Mouse (Mus musculus): ENCODE measurements around the gene Hnmt.
"Not testable (repeated sequence)": the region's sequence is repeated elsewhere in the genome, so short reads cannot be mapped to it uniquely, and the experiment has no call there.

Hnmt gene

DNA sequence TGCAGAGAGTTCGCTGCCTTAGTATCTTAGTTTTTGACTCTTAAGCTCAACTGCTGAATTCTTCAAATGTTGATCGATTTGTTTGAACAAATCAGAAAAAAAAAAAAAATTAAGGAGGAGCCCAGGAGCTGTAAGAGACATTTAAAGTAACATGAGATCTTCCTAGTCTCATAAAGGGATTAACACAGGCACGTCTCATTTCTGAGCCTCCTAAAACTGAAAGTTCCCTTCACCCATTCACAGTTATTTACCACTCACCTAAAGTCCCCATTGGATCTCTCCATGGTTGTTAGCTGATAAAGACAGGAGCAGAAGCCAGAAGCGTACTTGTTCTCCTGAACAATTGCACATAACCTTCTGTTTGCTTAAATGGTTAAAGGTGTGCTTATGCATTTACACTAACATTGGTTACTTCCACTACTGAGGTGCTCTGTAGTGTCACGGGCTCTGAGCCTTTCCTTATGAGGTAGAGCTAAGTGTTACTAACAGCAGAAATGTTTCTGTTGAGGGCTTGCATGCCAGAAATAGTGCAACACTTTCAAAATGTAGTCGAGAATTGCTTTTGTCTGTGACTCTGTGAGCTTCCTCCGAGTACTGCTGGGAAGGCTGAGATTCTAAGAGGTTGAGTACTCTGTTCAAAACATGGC is at the start of gene Hnmt:
TSS of gene Hnmt (minus strand) at position 51 of the 647 bp plus-strand sequence.
- DNase-seq (ENCODE audit: low read depth): no peak

DNA sequence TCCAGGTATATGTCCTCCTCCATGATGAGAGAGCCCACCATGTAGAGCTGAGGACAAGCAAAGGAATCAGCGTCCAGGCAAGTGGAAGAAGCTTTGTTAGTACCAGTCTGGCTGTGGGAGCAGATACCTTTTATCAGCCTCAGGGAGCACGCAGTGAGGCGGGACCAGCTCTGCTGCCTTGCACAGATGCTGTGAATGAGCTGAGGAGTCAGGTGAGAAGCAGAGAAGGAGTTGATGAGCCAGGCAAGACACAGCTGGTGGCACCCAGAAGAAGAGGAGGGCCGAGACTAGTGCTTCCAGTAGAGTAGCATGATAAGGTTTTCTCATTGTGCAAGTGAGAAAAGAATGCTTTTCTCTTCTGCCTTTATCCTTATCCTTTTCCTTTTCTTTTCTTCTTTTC is 47.3 kb upstream of the Hnmt start, which contains the start of gene Tbpl2:
TSS of gene Tbpl2 (minus strand) at position 101 of the 400 bp plus-strand sequence.
- no peak for DNase-seq (ENCODE audit: low read depth)

DNA sequence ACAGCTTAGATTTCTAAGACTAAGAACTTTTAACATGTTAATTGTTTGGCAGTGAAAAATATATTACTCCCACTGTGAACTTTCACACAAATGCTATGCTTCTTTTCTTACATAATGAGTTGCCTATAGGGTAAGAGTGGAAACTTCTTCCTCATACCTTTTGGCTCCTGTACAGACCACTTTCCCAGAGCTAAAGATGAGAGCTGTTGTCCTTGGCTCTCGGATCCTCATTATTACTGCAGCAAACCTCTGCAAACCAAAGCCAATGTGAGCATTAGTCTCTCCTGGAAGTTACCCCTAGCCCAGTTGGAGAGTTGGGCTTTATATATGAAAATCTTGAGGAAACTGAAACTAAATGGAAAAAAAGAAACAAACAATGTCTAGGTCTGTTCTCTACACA is 41.7 kb upstream of the Hnmt start:
- DNase-seq (ENCODE audit: low read depth): no peak

DNA sequence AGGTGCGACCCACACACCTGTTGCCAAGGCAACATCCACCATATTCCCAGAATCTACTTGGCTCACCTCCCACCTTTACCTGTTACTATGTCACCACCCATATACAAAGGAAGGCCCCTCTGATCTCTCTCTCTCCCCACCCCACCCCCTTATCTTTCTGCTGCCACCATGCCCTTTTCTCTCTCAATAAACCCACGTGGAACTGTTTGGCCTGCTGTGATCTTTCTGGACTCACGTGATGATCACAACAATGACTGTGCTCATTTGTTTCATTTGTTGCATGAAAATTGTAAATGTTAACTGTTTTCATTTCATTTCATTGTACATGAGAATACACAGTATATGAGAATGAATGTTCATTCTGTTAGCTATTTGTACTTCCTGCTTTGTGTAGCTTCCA is 1.3 kb upstream of the Hnmt start:
- no peak for DNase-seq (ENCODE audit: low read depth)

DNA sequence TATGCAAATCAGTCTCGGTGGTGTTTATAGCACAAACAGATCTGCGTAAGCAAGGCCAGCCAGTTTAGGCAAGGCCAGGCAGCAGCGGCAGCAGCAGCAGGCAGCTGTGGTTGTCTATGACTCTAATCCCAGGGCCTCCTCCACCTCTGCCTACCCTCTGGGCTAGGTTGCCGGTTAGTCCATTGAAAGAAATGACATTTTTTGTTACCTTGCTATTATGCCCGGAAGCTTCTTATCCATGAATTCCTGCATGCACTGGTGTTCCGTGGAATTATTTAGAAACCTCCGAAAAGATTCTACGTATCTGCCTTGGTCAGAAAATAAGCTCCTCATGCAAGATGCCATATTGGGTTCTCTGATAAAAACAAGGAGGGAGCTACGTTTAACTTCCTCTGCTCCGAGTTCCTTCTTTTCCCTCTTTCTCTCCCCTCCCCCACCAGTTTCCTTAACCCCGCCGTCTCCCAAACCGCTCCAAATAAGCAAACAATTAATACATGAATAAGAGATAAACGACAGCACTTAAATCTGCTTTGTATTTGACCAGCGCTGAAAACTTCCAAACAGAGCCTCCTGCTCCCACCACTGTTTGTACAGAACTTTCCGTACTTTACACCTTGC is 605 bp downstream of the Hnmt start:
- DNase-seq (ENCODE audit: low read depth): no peak

DNA sequence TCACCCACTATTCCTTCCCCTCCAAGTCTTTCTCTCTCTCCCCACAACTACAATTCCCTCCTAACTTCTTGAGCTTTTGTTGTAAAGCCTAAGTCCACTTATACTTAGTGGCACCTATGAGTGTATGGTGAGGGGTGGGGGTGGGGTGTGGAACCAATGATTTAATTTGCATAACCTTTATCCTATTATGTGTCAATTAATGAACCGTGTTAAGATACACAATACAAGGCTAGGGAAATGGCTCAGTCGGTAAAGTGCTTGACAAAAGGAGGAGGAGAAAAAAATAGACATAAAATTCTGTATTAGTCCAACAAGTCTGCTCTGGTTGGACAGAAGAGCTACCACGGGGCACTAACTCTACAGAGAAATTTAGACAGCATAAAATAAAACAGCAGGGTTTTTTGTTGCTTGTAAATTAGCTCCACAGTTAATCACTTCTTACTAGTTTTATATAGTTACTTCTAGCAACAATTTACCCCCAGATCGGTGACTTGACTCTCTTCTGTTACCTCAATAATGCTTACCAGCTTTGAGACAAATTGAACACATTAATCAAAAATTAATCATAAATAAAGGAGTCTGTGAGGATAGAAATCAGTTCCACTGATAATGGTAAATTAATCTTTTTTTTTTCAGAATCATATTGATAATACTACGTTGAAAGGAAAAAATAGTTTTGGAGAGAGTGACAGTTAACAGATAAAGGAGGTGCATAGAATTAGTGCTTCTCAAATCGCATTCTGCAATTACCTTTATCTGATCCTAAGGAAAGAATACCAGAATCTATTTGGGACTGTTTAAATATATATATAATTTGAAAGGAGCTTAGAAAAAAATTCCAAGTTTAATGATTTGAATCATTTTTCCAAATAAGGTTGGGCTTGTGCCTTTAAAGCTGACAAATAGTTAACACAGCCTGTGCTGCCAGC is 1.4 kb downstream of the Hnmt start:
- no peak for DNase-seq (ENCODE audit: low read depth)

DNA sequence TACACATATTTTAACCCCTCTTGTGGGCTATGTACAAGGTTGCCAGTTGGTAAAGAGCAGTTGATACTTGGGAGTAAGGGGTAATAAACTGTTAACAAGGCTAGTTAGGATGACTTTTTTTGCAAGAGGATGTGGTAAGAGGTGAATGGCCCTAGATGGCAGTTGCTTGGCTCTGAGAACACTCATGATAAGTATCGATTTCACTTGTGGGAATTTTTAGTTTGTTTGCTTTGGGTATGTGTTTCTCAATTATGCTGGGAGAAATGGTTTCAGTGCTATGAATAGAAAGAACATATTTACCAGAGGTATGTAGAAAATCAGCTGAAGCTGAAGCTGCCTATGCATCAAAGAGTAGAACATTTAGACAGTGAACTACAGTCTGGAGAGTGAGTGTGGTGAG is 6.3 kb downstream of the Hnmt start:
- no peak for DNase-seq (ENCODE audit: low read depth)

DNA sequence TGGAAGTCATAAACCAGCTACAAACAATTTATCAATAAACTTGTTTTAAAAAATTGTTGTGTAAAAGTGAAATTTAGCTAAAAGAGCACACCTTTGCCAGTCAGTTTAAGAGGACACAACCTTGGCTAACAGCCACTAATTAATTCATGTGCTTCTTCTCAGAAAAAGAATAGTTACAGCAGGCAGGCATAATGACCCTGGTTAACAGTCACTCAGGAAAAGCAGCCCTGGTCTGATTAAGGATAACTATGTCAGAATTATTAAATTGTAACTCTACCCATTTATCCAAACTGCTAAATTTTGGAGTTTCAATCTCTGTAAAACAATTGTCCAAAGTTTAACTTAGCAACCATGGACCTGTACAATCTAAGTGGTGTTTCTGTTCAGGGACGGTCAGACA is 8.7 kb downstream of the Hnmt start:
- DNase-seq (ENCODE audit: low read depth): no peak

DNA sequence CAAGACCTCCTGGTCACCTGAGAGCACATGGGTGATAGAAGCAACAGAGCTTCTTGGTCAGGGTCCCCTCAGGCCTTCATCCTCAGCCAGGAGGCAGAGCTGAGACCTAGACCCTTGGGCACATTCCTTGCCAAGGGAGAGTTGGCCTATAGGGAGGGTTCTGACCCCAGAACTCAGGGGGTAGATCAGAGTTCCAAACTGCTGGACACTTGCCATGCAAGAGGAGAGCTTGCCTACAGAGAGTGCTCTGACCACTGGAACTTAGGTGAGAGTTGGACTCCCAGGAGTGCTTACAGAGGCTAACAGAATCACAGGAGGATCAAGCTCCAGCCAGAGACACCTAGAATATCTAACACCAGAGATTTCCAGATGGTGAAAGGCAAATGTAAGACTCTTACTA is 29.8 kb downstream of the Hnmt start:
- not testable (repeated sequence) for DNase-seq (ENCODE audit: low read depth)

DNA sequence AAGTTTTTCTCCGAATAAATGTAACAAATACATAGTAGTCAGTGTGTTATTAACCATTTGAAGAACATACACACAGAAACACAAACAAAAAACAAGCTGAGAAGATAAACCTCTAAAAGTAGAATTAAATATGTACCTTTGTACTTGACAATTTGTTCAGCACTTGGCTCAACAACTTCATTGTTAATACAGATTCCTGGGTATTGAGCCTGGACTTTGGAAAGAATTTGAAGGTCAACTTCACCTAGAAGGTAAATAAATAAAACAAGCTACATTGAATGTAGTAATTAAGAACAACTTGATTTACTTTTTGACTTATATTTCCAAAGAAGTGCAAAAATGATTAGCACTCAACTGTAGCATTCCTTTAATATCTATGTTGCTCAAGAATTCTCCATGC is 30.2 kb downstream of the Hnmt start:
- no peak for DNase-seq (ENCODE audit: low read depth)

DNA sequence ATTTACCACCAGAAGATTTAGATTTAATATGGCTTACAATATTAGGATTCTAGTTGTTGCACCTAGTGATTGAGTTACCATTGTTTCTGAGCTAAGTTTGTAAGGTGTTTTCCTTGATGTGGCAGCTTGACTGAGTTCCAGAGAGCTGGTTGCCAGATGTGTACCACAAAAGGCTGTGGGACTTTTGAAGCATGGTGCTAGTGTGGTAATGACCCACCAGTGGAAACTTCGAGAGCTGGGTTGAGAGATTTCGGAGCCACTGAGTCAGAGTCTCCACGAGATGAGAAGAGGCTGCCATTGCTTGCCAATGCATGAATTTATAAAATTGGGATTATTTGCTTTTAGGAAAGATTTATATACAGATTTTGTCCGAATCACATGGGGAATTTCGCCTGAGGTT is 34.2 kb downstream of the Hnmt start:
- DNase-seq (ENCODE audit: low read depth): no peak

DNA sequence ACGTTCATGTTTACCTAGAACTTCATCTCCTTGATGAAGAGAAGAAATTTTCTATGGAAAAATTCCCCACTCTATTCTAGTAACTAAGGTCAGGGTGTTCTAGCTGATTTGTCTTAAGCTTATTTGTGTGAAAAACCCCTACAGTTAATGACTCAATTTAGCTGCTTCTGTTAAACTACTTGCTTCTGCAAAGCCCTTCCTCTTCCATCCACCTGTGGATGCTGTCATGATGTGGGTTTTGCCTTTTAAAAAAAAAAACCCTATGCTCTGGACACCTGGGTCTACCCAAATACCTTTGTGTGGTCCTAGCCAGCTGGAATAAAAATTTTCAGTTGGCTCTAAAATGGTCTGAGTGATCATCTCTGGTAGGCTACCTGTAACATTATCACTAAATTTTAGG is 49.9 kb downstream of the Hnmt start:
- no peak for DNase-seq (ENCODE audit: low read depth)

DNA sequence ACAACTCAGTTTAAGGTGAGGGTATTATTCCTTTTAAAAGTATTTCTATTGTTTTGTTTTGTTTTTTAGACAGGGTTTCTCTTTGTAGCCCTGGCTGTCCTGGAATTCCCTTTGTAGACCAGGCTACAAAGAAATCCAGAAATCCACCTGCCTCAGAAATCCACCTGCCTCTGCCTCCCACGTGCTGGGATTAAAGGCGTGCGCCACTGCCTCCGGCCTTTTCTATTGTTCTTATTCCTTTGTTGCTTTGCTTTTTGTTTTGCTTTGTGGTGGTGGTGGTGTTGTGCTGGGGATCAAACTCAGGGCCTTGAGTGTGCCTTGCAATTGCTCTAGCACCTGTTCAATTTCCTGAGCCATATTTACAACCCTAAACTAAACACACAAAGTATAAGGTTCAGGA is 50.4 kb downstream of the Hnmt start:
- DNase-seq (ENCODE audit: low read depth): no peak

DNA sequence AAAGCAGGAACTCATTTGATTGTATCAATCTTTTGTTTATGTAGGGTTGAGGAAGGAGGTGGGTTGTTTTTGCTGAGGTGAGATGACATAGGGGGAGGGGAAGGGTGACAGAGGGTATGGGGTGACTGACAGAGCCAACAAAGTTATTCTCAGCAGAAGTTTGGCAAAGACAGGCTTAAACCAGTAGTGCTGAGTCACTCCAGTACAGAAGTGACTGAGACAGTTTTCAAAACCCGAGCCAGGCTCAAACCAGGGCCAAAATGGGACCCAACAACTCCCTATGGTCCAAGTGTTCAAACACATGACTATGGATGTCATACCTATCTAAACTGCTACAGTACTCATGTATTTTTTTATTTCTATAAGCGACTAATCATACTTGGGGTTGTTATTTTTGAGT is 52.4 kb downstream of the Hnmt start:
- DNase-seq (ENCODE audit: low read depth): no peak

DNA sequence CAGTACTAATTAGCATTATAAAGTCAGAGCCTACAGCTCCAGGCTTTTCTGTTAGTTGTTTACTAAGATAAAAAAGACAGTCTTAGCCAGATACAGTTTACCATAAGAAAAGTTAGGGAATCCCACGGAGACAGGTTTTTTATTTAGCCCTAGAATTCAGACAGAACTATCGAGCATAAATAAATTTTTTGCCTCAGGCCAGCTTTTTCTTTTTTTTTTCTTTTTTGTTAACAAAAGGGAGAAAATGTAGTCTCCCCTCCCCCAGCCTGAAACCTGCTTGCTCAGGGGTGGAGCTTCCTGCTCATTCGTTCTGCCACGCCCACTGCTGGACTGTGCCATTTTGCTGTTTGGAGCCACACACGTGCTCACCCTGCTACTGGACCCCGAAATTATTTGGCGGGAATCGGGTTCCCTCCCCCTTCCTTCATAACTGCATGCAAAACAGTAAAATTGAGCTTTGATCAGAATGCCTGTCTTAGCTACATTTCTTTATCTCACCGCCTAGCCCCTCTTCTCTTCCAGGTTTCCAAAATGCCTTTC is 59.1 kb downstream of the Hnmt start:
- DNase-seq (ENCODE audit: low read depth): not testable (repeated sequence)

DNA sequence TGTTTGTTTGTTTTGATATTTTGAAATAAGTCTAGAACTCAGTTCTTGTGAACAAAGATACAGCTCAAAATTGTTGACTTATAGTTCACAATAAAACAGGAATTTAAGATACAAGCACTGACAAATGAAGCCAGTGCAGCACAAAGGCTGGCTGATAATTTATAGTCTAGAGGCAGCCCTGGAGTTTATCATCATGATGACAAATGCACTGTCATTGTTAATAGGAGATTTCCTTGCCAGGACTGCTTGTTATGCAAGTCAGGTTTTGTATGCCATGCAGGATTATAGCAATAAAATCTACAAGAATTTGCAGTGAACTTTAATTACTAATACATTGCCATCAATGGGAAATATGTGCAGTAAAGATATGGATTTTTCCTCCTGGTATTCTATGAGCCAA is 61.9 kb downstream of the Hnmt start:
- no peak for DNase-seq (ENCODE audit: low read depth)

DNA sequence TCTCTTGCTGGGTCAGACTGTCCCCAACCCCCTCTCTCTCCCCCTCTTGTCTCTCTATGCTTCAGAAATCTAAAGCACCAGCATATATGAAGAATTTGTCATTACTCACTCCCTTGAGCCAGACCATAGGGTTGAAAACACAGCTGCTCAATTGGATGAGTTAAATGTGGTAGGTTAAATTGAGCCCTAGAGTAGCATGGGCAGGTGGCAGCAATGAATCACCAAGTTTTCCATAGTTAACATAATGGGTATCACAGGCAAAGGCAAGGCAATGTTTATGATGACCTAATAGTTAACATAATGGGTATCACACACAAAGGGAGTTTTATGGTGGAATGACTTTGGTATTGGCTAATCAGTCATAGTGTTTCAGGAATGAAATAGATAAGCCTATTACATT is 65.9 kb downstream of the Hnmt start:
- DNase-seq (ENCODE audit: low read depth): no peak

DNA sequence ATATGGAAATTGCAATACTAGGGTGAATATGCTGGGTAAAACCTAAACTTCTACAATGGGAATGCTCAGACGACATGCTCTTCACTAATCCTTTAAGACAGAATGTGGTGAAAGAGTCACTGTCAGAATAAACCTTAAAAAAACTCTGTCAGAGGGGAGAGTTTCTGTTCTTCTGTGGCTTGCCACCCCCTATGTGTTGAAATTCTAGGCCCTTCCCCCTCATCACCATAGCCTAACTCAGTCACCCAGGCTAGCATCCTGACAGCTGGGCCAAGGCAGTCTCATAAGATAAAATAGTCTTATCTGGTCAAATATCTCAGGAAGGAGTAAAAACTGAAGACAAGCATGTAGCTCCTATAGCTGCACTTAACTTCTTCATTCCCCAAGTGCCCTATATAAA is 66.3 kb downstream of the Hnmt start:
- no peak for DNase-seq (ENCODE audit: low read depth)

DNA sequence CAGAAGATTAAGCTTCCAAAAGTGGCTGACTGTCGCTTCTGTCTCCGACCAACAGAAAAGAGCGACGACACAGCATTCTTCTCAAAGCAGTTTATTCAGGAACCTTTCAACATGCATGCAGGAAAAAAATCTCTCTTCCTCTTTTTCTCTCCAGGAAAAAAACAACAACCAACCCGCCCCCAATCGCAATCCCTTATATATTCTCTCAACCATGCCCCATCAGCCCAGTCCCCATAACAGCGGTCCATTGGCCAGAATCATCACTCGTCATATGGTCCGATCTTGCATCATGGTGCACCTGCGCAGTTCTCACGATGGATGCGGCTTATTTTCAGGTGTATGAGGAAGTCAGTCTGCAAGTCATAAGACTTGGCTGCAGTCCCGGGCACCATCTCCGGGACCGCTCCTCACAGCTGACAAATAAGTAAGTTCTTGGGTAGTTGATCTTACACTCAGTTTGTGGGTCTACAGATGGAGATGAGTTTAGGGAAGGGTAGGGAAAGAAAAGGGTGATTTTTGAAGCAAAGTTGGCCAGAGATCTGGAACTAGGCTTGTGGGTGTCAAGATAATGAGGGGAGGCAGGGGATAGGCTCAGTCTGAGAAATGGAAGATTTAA is 88.4 kb downstream of the Hnmt start:
- not testable (repeated sequence) for DNase-seq (ENCODE audit: low read depth)
